In genomic region chr2:113949296-113949990, GRCm38 (mm10) we compare ENCODE assay signal across 22 mouse cellular contexts.
DNase-seq lines count a peak whose midpoint lies in the region; ATAC-seq and TF ChIP-seq lines count a peak whose summit lies in the region.
"Had no signal": no experiment of that assay in that cellular context is flagged by ENCODE, and none has a peak within 500 bp of the region (broad histone marks: within the 10 kb centered on the region; RNA-seq: fewer than 3 reads in every experiment).

No protein-coding gene starts in this region.

- no peaks in the 10 kb centered on the region for H3K27me3 ChIP-seq in neural tube, embryonic 15.5 days (replicated peaks)
- H3K27me3 ChIP-seq: CH12.LX; embryonic facial prominence, embryonic 12.5 days; heart, embryonic 13.5 days; midbrain, embryonic 12.5 days had no signal

- no peak overlapping the region for H3K9ac ChIP-seq in neural tube, embryonic 15.5 days (replicated peaks)
- H3K9ac ChIP-seq: embryonic facial prominence, embryonic 12.5 days; heart, embryonic 13.5 days; midbrain, embryonic 12.5 days had no signal

- no peaks in the 10 kb centered on the region for H3K4me1 ChIP-seq in neural tube, embryonic 15.5 days
- H3K4me1 ChIP-seq: embryonic facial prominence, embryonic 12.5 days; heart, embryonic 13.5 days; midbrain, embryonic 12.5 days had no signal

- H3K4me3 ChIP-seq in layer of hippocampus, adult 2 months: no peak overlapping the region
- H3K4me3 ChIP-seq in neural tube, embryonic 15.5 days (replicated peaks): no peak overlapping the region
- H3K4me3 ChIP-seq: embryonic facial prominence, embryonic 12.5 days; gastrocnemius, adult 2 months; heart, embryonic 13.5 days; midbrain, embryonic 12.5 days; myocyte had no signal

- 78% methylated on average over 2 of the region's 2 CpGs for WGBS in neural tube, embryonic 15.5 days

- peak; percentile 17 for DNase-seq in cerebellum, adult 9-11 months
- DNase-seq in cerebellum, adult 11 months: no peak
- DNase-seq in layer of hippocampus, adult 11-12 months (ENCODE audit: low spot score): peak; percentile 43
- DNase-seq in layer of hippocampus, postnatal 25 days (ENCODE audit: extremely low spot score in 1 of 2, low spot score in 1 of 2): no peak
- peak; percentile 75 for DNase-seq in brain, adult 2 months (ENCODE audit: low read depth, low spot score)
- DNase-seq in layer of hippocampus, adult 2 months (ENCODE audit: low spot score in 2 of 2): peak; percentile 27 to 67
- no peak for DNase-seq in adrenal gland, postnatal 10 days
- DNase-seq: adrenal gland, adult 8-10 months; gastrocnemius, adult 2 months; heart, postnatal 36 days; kidney, adult 11 months; lung, adult 2 months had no signal

- no peak for ATAC-seq in neural tube, embryonic 15.5 days (ENCODE audit: low FRiP score)
- ATAC-seq: hindbrain, embryonic 16.5 days had no signal

- no peak overlapping the region for H3K4me2 ChIP-seq in neural tube, embryonic 15.5 days
- H3K4me2 ChIP-seq: embryonic facial prominence, embryonic 12.5 days; heart, embryonic 13.5 days; liver, embryonic 11.5 days; midbrain, embryonic 12.5 days had no signal

- TF ChIP-seq CTCF in layer of hippocampus, adult 2 months (conservative IDR thresholded peaks at IDR 0.05): no peak

- H3K36me3 ChIP-seq in neural tube, embryonic 15.5 days: no peaks in the 10 kb centered on the region
- H3K36me3 ChIP-seq: embryonic facial prominence, embryonic 12.5 days; heart, embryonic 13.5 days; midbrain, embryonic 12.5 days had no signal

- H3K9me3 ChIP-seq in neural tube, embryonic 15.5 days (replicated peaks): no peaks in the 10 kb centered on the region
- H3K9me3 ChIP-seq: embryonic facial prominence, embryonic 12.5 days; heart, embryonic 13.5 days; midbrain, embryonic 12.5 days had no signal

- H3K27ac ChIP-seq in layer of hippocampus, adult 2 months: no peak overlapping the region
- H3K27ac ChIP-seq in neural tube, embryonic 15.5 days (replicated peaks): no peak overlapping the region
- H3K27ac ChIP-seq: embryonic facial prominence, embryonic 12.5 days; gastrocnemius, adult 2 months; heart, embryonic 13.5 days; kidney, postnatal 0 days; macrophage; midbrain, embryonic 12.5 days had no signal

Comparison
In these comparisons a context has a peak if more than half of its experiments do, and no peak if none do; other contexts are left out.
1. DNase-seq: peak in cerebellum, adult 9-11 months (single experiment), layer of hippocampus, adult 11-12 months (single experiment), brain, adult 2 months (single experiment) and layer of hippocampus, adult 2 months (2 of 2); none in cerebellum, adult 11 months (single experiment), layer of hippocampus, postnatal 25 days (0 of 2) and adrenal gland, postnatal 10 days (single experiment).